Comparison of ENCODE assay signal across 11 mouse cellular contexts in the genomic region with DNA sequence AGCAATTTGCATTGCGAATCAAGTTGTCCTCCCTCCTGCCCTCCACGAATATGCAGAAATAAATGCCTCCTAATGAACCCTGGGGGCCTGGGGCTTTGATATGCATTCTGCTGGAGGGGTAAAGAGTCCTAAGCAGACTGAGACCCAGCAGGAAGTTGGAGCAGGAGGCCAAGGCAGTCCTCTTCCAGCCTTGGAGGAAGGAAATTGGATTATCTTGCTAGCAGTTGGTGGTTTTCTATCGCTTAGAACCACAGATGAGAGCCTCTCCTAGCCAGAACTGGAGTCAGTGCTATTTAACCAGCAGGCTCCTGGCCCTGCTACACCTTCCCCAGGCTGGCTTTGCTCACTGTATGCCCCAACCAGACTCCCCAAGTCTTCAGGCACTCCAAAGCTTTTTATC.
DNase-seq lines count a peak whose midpoint lies in the region; ATAC-seq and TF ChIP-seq lines count a peak whose summit lies in the region.
"Had no signal": no experiment of that assay in that cellular context is flagged by ENCODE, and none has a peak within 500 bp of the region (broad histone marks: within the 10 kb centered on the region; RNA-seq: fewer than 3 reads in every experiment).

No protein-coding gene starts in this region.

- intact Hi-C loops in heart, postnatal 14 days (cut with DNase I) = no loop called here
- intact Hi-C loops in heart, postnatal 36 days (cut with DNase I) = no loop called here

- H3K27me3 ChIP-seq in cerebellum, adult 2 months (ENCODE audit: control insufficient read depth, insufficient read depth, low read length) = no peaks in the 10 kb centered on the region
- H3K27me3 ChIP-seq in forebrain, embryonic 16.5 days (replicated peaks; ENCODE audit: control insufficient read depth, insufficient read depth, low read length) = no peaks in the 10 kb centered on the region
- no peaks in the 10 kb centered on the region; the same call in 1 of the 2 replicates for H3K27me3 ChIP-seq in midbrain, embryonic 12.5 days
- H3K27me3 ChIP-seq: embryonic facial prominence, embryonic 13.5 days; liver, embryonic 13.5 days had no signal

- peak overlapping the region; percentile 95 for H3K27ac ChIP-seq in cerebellum, adult 2 months (ENCODE audit: insufficient read depth, low read length)
- H3K27ac ChIP-seq in forebrain, embryonic 16.5 days (ENCODE audit: low read length) = no peak overlapping the region
- peak overlapping the region; percentile 60 for H3K27ac ChIP-seq in midbrain, embryonic 12.5 days (replicated peaks)
- H3K27ac ChIP-seq: embryonic facial prominence, embryonic 13.5 days; heart, adult 2 months; liver, embryonic 13.5 days had no signal

- peak; percentile 61 for ATAC-seq in forebrain, embryonic 16.5 days
- ATAC-seq in midbrain, embryonic 12.5 days (ENCODE audit: low FRiP score, low read depth) = peak; percentile 52; the same call in 1 of the 2 replicates

- TF ChIP-seq CTCF in cerebellum, adult 2 months (IDR thresholded peaks at IDR 0.05; ENCODE audit: borderline replicate concordance, insufficient read depth, low read depth, low read length) = no peak

- no peak overlapping the region for H3K4me3 ChIP-seq in cerebellum, adult 2 months (replicated peaks; ENCODE audit: insufficient read depth, low read depth, low read length)
- H3K4me3 ChIP-seq in forebrain, embryonic 16.5 days (replicated peaks; ENCODE audit: low read length) = no peak overlapping the region
- H3K4me3 ChIP-seq in midbrain, embryonic 12.5 days = no peak overlapping the region
- H3K4me3 ChIP-seq: embryonic facial prominence, embryonic 13.5 days; heart, adult 2 months; liver, embryonic 13.5 days had no signal

- no peak overlapping the region for H3K4me2 ChIP-seq in forebrain, embryonic 16.5 days (ENCODE audit: low read length)
- H3K4me2 ChIP-seq in midbrain, embryonic 12.5 days (replicated peaks) = peak overlapping the region; percentile 25
- H3K4me2 ChIP-seq: liver, embryonic 13.5 days had no signal

- no peaks in the 10 kb centered on the region for H3K9me3 ChIP-seq in forebrain, embryonic 16.5 days (ENCODE audit: control insufficient read depth, low read length)
- H3K9me3 ChIP-seq in midbrain, embryonic 12.5 days = no peaks in the 10 kb centered on the region
- H3K9me3 ChIP-seq: embryonic facial prominence, embryonic 13.5 days; liver, embryonic 13.5 days had no signal

- peaks cover 5% of the 10 kb centered on the region for H3K4me1 ChIP-seq in cerebellum, adult 2 months (ENCODE audit: control insufficient read depth, insufficient read depth, low read length)
- peaks cover 4% of the 10 kb centered on the region for H3K4me1 ChIP-seq in forebrain, embryonic 16.5 days (replicated peaks; ENCODE audit: control insufficient read depth, insufficient read depth, low read length)
- H3K4me1 ChIP-seq in midbrain, embryonic 12.5 days = peaks cover 12% of the 10 kb centered on the region; the same call in 1 of the 2 replicates

- WGBS in cerebellum, adult 2 months = 8% methylated on average over 3 of the region's 3 CpGs
- 6% methylated on average over 3 of the region's 3 CpGs for WGBS in forebrain, embryonic 16.5 days
- WGBS in midbrain, embryonic 12.5 days = 2% methylated on average over 3 of the region's 3 CpGs

- TF ChIP-seq POLR2A in cerebellum, adult 2 months (IDR thresholded peaks at IDR 0.05; ENCODE audit: borderline replicate concordance, insufficient read depth, low read length) = no peak; the same call in 1 of the 2 replicates

- H3K36me3 ChIP-seq in forebrain, embryonic 16.5 days (ENCODE audit: control insufficient read depth, insufficient read depth) = no peaks in the 10 kb centered on the region
- no peaks in the 10 kb centered on the region for H3K36me3 ChIP-seq in midbrain, embryonic 12.5 days
- H3K36me3 ChIP-seq: embryonic facial prominence, embryonic 13.5 days; liver, embryonic 13.5 days had no signal

- no peak overlapping the region for H3K9ac ChIP-seq in forebrain, embryonic 16.5 days (replicated peaks; ENCODE audit: low read depth, low read length)
- H3K9ac ChIP-seq in midbrain, embryonic 12.5 days (replicated peaks) = no peak overlapping the region; the same call in 1 of the 2 replicates
- H3K9ac ChIP-seq: embryonic facial prominence, embryonic 13.5 days; liver, embryonic 13.5 days had no signal

- peak; percentile 49 for DNase-seq in WW6 (ENCODE audit: low read depth, low spot score)
- DNase-seq in cerebellum, adult 2 months = peak; percentile 85 to 96
- no peak for DNase-seq in layer of hippocampus, postnatal 14 days (ENCODE audit: low spot score in 2 of 2)
- DNase-seq in heart, postnatal 14 days = no peak
- no peak for DNase-seq in kidney, postnatal 25 days
- DNase-seq in heart, postnatal 36 days = no peak
- DNase-seq: heart, adult 2 months; liver, embryonic 13.5 days had no signal

Comparison
In these comparisons a context has a peak if more than half of its experiments do, and no peak if none do; other contexts are left out.
1. DNase-seq: peak in WW6 (single experiment) and cerebellum, adult 2 months (2 of 2); none in layer of hippocampus, postnatal 14 days (0 of 2), heart, postnatal 14 days (0 of 2), kidney, postnatal 25 days (0 of 2) and heart, postnatal 36 days (0 of 2).